Mouse (Mus musculus) embryo, embryonic 11 days (tissue): Measurements from ENCODE around the gene Slc35b4.
A peak's percentile ranks its signal among the peaks of the same experiment; 100 is the strongest.

Experiments
- DNase-seq: peaks from one replicate; pipeline ENCODE4 v3.0.0-alpha.2; 2015

Gene Slc35b4

DNA sequence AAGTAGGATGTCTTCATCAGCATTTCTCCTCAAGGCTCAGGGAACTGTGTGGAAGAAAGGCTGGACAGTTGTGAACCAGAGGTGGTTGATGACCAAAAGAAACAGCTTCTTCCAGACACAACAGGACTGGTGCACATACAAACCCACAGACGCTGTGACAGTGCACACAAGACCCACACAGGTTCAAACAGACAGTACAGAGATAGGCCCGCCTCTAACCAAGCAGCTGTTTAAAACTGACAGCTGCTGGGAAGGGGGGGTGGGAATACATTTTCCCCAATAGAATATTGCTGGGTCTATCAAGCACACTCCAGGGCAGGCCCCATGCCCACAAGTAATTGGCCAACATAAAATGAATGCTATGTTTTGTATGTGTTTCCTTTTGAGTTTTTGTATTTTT is 52.5 kb downstream of the Slc35b4 start:
- no peak for DNase-seq

DNA sequence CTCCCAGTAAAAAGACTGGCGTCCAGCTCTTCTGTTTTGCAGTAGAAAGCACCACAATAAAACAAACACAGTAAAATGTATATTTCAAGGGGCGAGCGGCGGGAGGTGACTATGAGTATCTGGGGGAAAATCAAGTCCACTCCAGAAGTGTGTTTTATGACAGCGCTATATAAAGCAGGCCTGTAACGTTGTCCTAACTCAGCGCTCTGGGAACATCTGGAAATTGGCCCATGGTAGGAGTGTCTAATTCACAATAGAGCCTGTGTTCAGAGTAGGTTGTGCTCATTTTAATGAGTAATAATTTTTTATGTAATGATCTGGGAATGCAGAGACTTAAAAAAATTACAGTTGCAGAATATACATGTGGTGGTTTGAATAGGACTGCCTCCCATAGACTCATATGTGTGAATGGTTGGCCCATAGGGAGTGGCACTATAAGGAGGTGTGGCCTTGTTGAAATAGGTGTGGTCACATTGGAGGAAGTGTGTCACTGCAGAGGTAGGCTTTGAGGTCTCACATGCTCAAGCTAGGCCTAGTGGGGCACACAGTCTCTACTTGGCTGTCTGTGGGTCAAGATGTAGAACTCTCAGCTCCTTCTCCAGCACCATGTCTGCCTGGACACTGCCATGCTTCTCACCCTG is 60.0 kb downstream of the Slc35b4 start:
- no peak for DNase-seq

DNA sequence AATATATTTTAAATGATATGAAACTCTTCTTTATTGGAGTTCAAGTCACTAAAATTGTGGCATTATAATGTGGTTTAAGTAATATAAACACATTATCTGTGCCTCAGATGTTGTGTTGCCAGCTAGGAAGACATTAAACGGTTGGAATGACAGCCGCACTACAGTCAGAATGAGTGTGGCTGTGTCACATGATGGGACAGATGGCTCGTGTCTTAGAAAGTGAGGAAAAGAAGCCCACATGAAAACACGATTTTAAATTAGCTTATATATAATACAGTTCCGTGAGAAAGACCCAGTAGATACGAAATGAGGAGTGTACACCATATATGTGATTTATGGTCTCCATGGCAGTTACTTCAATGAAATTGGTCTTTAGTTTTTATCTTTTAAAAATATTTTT is 65.5 kb downstream of the Slc35b4 start:
- DNase-seq, result no peak

DNA sequence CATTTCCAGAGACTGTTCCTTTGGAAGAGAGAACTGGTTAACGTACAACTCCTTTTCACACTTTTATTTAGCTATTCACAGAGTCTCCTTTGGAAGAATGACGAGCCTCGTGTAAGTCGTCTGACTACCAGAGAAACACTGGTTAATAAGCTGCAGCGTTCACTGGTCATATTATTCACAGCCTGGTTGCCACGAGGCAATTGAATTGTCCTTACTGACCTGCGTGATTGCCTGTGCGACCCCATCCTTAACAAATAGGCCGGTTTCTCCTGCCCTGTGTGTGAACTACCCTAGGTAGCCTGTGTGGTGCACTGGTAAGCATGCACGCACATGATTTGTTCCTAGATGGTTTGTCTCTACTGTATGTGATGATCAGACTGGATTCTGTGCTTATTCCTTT is 66.3 kb downstream of the Slc35b4 start:
- peak; percentile 25 for DNase-seq
